Mouse (Mus musculus): ENCODE results near the gene Abi2. TPM values are rescaled to one million over a fixed set of nuclear protein-coding genes. Genes with fewer than 3 reads are reported as not detected.
A peak's percentile ranks its signal among the peaks of the same experiment; 100 is the strongest.

Gene Abi2
- polyA plus RNA-seq (2012; rRNA removed) = 2.1 and 2.2 TPM in 2 replicates

DNA sequence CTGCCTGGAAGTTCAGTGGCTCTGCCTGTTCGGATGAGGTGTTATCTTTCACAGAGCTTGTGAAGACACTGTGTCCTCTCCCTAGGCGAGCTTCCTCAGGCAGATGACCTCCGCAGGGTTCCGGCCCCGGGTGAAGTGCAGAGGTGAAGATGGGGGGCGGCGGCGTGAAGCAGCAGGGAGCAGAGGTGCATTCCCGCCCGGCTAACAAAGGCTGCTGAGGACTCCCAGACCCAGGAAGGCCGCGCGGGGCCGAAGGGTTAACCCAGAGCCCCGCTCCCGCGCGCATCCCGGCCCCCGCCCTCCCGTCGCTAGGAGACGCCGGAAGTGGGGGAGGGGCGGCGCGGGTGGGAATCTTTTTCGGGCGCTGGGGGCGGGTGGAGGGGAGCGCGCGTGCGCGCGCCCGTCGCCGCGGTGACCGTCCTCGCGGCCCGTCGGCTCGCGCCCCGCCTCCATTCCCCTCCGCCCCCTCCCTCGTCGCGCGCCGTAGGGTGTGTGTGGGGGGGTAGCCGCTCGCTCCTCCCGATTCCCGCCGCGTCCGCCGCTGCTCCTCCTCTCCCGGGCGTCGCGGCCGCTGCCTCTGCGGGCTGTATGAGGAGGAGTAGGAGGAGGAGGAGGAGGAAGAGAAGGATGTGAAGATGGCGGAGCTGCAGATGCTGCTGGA, at the start of gene Abi2:
Gene Abi2 (plus strand): TSS at position 452 of the 661 bp plus-strand sequence.
- H3K36me3 ChIP-seq (ENCODE audit: control insufficient read depth, insufficient read depth, low read length) = no peaks in the 10 kb centered on the region
- TF ChIP-seq CTCF (IDR thresholded peaks at IDR 0.05; ENCODE audit: extremely low read depth, insufficient read depth, insufficient read length, insufficient replicate concordance) (no peak), POLR2A (IDR thresholded peaks at IDR 0.05; ENCODE audit: low read depth, low read length) (no peak)
- DNase-seq (ENCODE audit: low read depth in 1 of 2, low spot score in 2 of 2) = peak in 1 of 2 experiments; percentile 60
- H3K4me3 ChIP-seq (ENCODE audit: extremely low read depth, insufficient read depth, insufficient read length) = peak within 1 kb of the TSS; percentile 74
- H3K27ac ChIP-seq (ENCODE audit: insufficient read depth, low read length) = peak within 1 kb of the TSS; percentile 45
- 1% methylated on average over 59 of the region's 69 CpGs for WGBS
- H3K4me1 ChIP-seq (ENCODE audit: control insufficient read depth, insufficient read depth, insufficient read length) = peaks cover 2% of the 10 kb centered on the region; the same call in 1 of the 2 replicates
- no peaks in the 10 kb centered on the region for H3K27me3 ChIP-seq (ENCODE audit: control insufficient read depth, insufficient read depth, low read length)

GRCm38 (mm10) chr1:60361626-60362025, 47.8 kb upstream of the Abi2 start:
- TF ChIP-seq CTCF (IDR thresholded peaks at IDR 0.05; ENCODE audit: extremely low read depth, insufficient read depth, insufficient read length, insufficient replicate concordance) = no peak
- TF ChIP-seq POLR2A (IDR thresholded peaks at IDR 0.05; ENCODE audit: low read depth, low read length) = no peak
- H3K27ac ChIP-seq (ENCODE audit: insufficient read depth, low read length) = no peak overlapping the region
- WGBS = 97% methylated on average over 1 of the region's 1 CpGs
- DNase-seq (ENCODE audit: low read depth in 1 of 2, low spot score in 2 of 2) = no peak
- peaks cover 3% of the 10 kb centered on the region; the same call in 1 of the 2 replicates for H3K36me3 ChIP-seq (ENCODE audit: control insufficient read depth, insufficient read depth, low read length)
- H3K27me3 ChIP-seq (ENCODE audit: control insufficient read depth, insufficient read depth, low read length) = no peaks in the 10 kb centered on the region
- H3K4me3 ChIP-seq (ENCODE audit: extremely low read depth, insufficient read depth, insufficient read length) = no peak overlapping the region
- H3K4me1 ChIP-seq (ENCODE audit: control insufficient read depth, insufficient read depth, insufficient read length) = peaks cover 3% of the 10 kb centered on the region; the same call in 1 of the 2 replicates

GRCm38 (mm10) chr1:60376556-60376955, 32.9 kb upstream of the Abi2 start:
- no peaks in the 10 kb centered on the region for H3K4me1 ChIP-seq (ENCODE audit: control insufficient read depth, insufficient read depth, insufficient read length)
- no peak for TF ChIP-seq POLR2A (IDR thresholded peaks at IDR 0.05; ENCODE audit: low read depth, low read length)
- no peak for TF ChIP-seq CTCF (IDR thresholded peaks at IDR 0.05; ENCODE audit: extremely low read depth, insufficient read depth, insufficient read length, insufficient replicate concordance)
- H3K36me3 ChIP-seq (ENCODE audit: control insufficient read depth, insufficient read depth, low read length) = peaks cover 5% of the 10 kb centered on the region
- 86% methylated on average over 1 of the region's 1 CpGs for WGBS
- no peaks in the 10 kb centered on the region for H3K27me3 ChIP-seq (ENCODE audit: control insufficient read depth, insufficient read depth, low read length)
- no peak for DNase-seq (ENCODE audit: low read depth in 1 of 2, low spot score in 2 of 2)
- no peak overlapping the region for H3K27ac ChIP-seq (ENCODE audit: insufficient read depth, low read length)
- no peak overlapping the region for H3K4me3 ChIP-seq (ENCODE audit: extremely low read depth, insufficient read depth, insufficient read length)

DNA sequence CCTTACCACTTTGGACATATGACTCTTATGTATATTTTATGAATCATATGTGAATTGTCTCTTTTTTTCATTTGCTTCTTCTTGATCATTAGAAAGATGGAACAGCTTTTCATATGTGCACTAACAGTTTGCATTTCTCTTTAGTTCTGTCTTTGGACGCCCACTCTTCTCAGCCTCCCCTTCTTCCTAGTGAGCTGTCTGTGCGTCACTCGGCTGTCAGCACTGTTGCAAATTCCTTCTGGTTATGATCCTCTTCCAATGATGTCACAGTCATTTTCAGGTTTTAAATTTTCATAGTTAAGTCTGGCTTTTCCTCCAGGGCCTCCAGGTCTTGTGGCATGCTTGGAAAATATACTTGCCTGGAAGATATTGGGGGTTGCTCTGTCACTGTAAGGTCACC, 27.5 kb upstream of the Abi2 start:
- H3K4me1 ChIP-seq (ENCODE audit: control insufficient read depth, insufficient read depth, insufficient read length) = no peaks in the 10 kb centered on the region
- H3K27me3 ChIP-seq (ENCODE audit: control insufficient read depth, insufficient read depth, low read length) = no peaks in the 10 kb centered on the region
- no peak overlapping the region for H3K27ac ChIP-seq (ENCODE audit: insufficient read depth, low read length)
- WGBS = 97% methylated on average over 3 of the region's 3 CpGs
- TF ChIP-seq POLR2A (IDR thresholded peaks at IDR 0.05; ENCODE audit: low read depth, low read length) (no peak), CTCF (IDR thresholded peaks at IDR 0.05; ENCODE audit: extremely low read depth, insufficient read depth, insufficient read length, insufficient replicate concordance) (no peak)
- H3K4me3 ChIP-seq (ENCODE audit: extremely low read depth, insufficient read depth, insufficient read length) = no peak overlapping the region
- DNase-seq (ENCODE audit: low read depth in 1 of 2, low spot score in 2 of 2) = no peak
- peaks cover 2% of the 10 kb centered on the region; the same call in 1 of the 2 replicates for H3K36me3 ChIP-seq (ENCODE audit: control insufficient read depth, insufficient read depth, low read length)

- Histone ChIP-seq H3K4me1 (ENCODE audit: control insufficient read depth, insufficient read depth, insufficient read length) (peaks cover 2% of the 10 kb centered on the region; the same call in 1 of the 2 replicates), H3K27me3 (ENCODE audit: control insufficient read depth, insufficient read depth, low read length) (no peaks in the 10 kb centered on the region), H3K4me3 (ENCODE audit: extremely low read depth, insufficient read depth, insufficient read length) (no peak overlapping the region), H3K27ac (ENCODE audit: insufficient read depth, low read length) (no peak overlapping the region), H3K36me3 (ENCODE audit: control insufficient read depth, insufficient read depth, low read length) (no peaks in the 10 kb centered on the region)
- 86% methylated on average over 1 of the region's 1 CpGs for whole genome bisulfite sequencing
- TF ChIP-seq CTCF (IDR thresholded peaks at IDR 0.05; ENCODE audit: extremely low read depth, insufficient read depth, insufficient read length, insufficient replicate concordance) (no peak), POLR2A (IDR thresholded peaks at IDR 0.05; ENCODE audit: low read depth, low read length) (no peak)
- DNase-seq (ENCODE audit: low read depth in 1 of 2, low spot score in 2 of 2) = no peak
Observed at GRCm38 (mm10) chr1:60404848-60405247, 4.6 kb upstream of the Abi2 start.

GRCm38 (mm10) chr1:60408501-60409167, 785 bp upstream of the Abi2 start:
- no peaks in the 10 kb centered on the region for H3K27me3 ChIP-seq (ENCODE audit: control insufficient read depth, insufficient read depth, low read length)
- DNase-seq (ENCODE audit: low read depth in 1 of 2, low spot score in 2 of 2) = no peak
- H3K4me1 ChIP-seq (ENCODE audit: control insufficient read depth, insufficient read depth, insufficient read length) = peaks cover 2% of the 10 kb centered on the region; the same call in 1 of the 2 replicates
- H3K4me3 ChIP-seq (ENCODE audit: extremely low read depth, insufficient read depth, insufficient read length) = peak overlapping the region; percentile 74; the same call in 1 of the 2 replicates
- TF ChIP-seq POLR2A (IDR thresholded peaks at IDR 0.05; ENCODE audit: low read depth, low read length) = no peak
- no peak for TF ChIP-seq CTCF (IDR thresholded peaks at IDR 0.05; ENCODE audit: extremely low read depth, insufficient read depth, insufficient read length, insufficient replicate concordance)
- peak overlapping the region; percentile 43; the same call in 1 of the 2 replicates for H3K27ac ChIP-seq (ENCODE audit: insufficient read depth, low read length)
- WGBS = 35% methylated on average over 13 of the region's 13 CpGs
- no peaks in the 10 kb centered on the region for H3K36me3 ChIP-seq (ENCODE audit: control insufficient read depth, insufficient read depth, low read length)
